Mouse (Mus musculus) adrenal gland, postnatal 36 days (tissue): Measurements from ENCODE around the gene Rc3h2. TPM values are rescaled to one million over a fixed set of nuclear protein-coding genes. Genes with fewer than 3 reads are reported as not detected.

Experiments
- DNase-seq, 2 experiments: peaks; one replicate each; pipeline ENCODE4 v3.0.0; 2021; ENCODE audit warnings: mixed read lengths in 1 of 2
- total RNA-seq, 2 experiments: library from RNA; stranded (reverse); gene quantifications; 2 replicates each; pipeline ENCODE4 v1.2.3; 2021

The Rc3h2 gene
- total RNA-seq, 2 experiments from 2014 or later: 43.6 to 45.8 TPM

DNA sequence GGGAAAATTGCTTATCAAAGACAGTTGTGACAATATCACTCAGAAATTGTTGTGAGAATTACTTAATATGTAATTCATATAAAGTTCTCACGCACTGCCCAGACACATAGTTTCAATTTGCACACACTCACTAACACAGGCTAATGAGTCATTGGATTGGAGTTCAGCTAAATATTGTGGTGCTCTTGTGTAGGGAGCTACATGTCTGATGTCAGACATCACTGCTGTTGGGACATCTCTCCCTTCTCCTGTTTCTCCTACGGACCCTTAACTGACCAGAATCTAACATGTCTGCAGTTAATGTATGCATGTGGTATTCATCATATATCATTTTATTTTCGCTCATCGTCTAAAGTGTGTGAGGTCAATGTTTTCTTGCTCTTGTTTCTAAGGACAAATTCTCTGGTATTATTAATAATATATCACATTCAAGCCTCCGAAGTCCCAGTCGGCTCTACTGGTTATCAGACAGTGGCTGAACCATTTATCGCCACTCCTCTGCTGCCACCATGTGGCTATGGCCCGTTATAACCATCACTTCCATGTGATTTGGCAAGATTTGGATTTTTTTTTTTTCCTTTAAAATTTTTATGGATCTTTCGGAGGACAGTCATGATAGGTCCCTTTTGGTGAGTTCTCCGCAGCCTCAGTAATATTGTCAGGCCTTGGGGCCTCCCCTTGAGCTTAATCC is 84.1 kb downstream of the Rc3h2 start:
- peak; percentile 56 to 72 for DNase-seq

DNA sequence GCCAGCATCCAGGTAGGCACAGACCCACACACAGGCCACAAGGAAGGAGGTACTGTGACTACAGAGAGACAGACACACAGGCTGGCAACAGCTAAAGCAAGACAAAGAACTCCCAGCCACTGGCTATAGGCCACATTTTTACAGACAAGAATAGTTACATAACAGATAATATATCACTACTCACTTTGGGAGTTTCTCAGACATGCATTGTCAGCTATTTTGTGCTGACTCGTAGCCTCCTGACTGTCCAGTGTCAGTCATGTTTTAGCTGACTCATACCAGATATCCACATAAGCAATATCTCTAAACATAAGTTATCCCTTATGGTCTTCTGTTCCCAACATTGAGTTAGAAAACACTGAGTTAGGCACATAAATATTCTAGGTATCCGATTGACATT is 89.4 kb downstream of the Rc3h2 start:
- DNase-seq: no peak

DNA sequence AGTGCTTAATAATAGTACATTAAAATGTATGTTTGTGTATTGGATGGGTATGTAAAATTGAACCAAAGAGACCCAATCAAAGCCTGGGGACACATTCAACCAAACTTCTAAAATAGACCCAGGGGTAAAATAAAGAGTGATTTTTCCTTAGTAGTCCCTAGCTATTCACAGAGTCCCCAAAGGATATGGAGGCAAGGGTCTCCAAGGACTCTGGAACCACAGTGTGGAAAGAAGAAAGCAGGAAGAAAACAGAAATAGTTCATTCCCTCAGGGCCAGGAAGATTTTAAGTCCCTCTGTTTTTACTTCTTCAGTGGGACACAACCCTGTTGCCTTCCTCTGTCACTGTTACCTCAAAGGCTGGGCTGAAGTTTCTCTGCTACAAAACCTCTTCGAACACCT is 96.5 kb downstream of the Rc3h2 start, which contains the start of gene Olfr368:
Gene Olfr368, plus strand, starts transcription at position 301 of the 400 bp plus-strand sequence.
- no peak for DNase-seq

Other genes with a start within 250 kb of the Rc3h2 start
- gene Olfr365, start 234.7 kb downstream of the Rc3h2 start, total RNA-seq: not detected
- not detected for gene Olfr366, start 211.3 kb downstream of the Rc3h2 start, total RNA-seq
- gene Olfr368, start 96.4 kb downstream of the Rc3h2 start, total RNA-seq: not detected
- gene Pdcl, start 63.6 kb downstream of the Rc3h2 start, total RNA-seq: 10 to 100 TPM; 36.9 to 51.0 TPM
- 1 to 10 TPM; 8.4 to 8.7 TPM for gene Zbtb26, start 20.2 kb upstream of the Rc3h2 start, total RNA-seq
- 10 to 100 TPM; 14.0 to 14.1 TPM for gene Zbtb6, start 20.3 kb upstream of the Rc3h2 start, total RNA-seq
- gene Rabgap1, start 20.4 kb upstream of the Rc3h2 start, total RNA-seq: 10 to 100 TPM; 52.9 to 67.4 TPM
- 1 to 10 TPM in 1 of 2 experiments, under 1 TPM in 1; 0.95 to 2.7 TPM for gene Gpr21, start 93.4 kb upstream of the Rc3h2 start, total RNA-seq